Mouse (Mus musculus) MEL (cell line): ENCODE results near the gene Cbln3.

Experiments
- BHLHE40 ChIP-seq: IDR thresholded peaks from 2 replicates; pipeline ENCODE4 v1.6.1; 2012; ENCODE audit warnings: low read depth, mild to moderate bottlenecking, inconsistent platforms, low read length, improper control_type of control experiment, borderline replicate concordance
- CTCF ChIP-seq, 3 experiments: IDR thresholded peaks in 2 of 3; conservative IDR thresholded peaks in 1 of 3; 2 replicates each; pipeline ENCODE4 v1.5.1; 2011 to 2012; ENCODE audit warnings: low read length in 3 of 3, low read depth in 2 of 3, mild to moderate bottlenecking in 2 of 3, improper control_type of control experiment in 1 of 3, inconsistent platforms in 1 of 3, mixed read lengths in 1 of 3, moderate library complexity in 1 of 3; ENCODE audit not compliant: control insufficient read depth in 1 of 3, insufficient read depth in 1 of 3, poor library complexity in 1 of 3, severe bottlenecking in 1 of 3
- ELF1 ChIP-seq: IDR thresholded peaks from 2 replicates; pipeline ENCODE4 v1.6.1; 2014; ENCODE audit warnings: low read depth, mild to moderate bottlenecking, inconsistent platforms, low read length, improper control_type of control experiment, moderate library complexity
- GATA1 ChIP-seq: IDR thresholded peaks from 2 replicates; pipeline ENCODE4 v1.6.1; 2011; ENCODE audit warnings: low read depth, low read length, improper control_type of control experiment
- POLR2A ChIP-seq, 2 experiments: IDR thresholded peaks; 2 replicates each; pipeline ENCODE4 v1.6.1; 2011 to 2012; ENCODE audit warnings: low read length in 2 of 2, mild to moderate bottlenecking in 2 of 2, control low read depth in 1 of 2, improper control_type of control experiment in 1 of 2, low read depth in 1 of 2, moderate library complexity in 1 of 2; ENCODE audit not compliant: control insufficient read depth in 1 of 2, insufficient read depth in 1 of 2, poor library complexity in 1 of 2
- RCOR1 ChIP-seq: IDR thresholded peaks from 2 replicates; pipeline ENCODE4 v1.6.1; 2012; ENCODE audit warnings: low read depth, mild to moderate bottlenecking, inconsistent platforms, low read length, improper control_type of control experiment
- TAL1 ChIP-seq: IDR thresholded peaks from 2 replicates; pipeline ENCODE4 v1.6.1; 2012; ENCODE audit warnings: mild to moderate bottlenecking, inconsistent platforms, low read length, moderate library complexity, mixed read lengths
- TCF12 ChIP-seq: IDR thresholded peaks from 2 replicates; pipeline ENCODE4 v1.6.1; 2014; ENCODE audit warnings: low read depth, mild to moderate bottlenecking, inconsistent platforms, low read length, improper control_type of control experiment, moderate library complexity
- ZMIZ1 ChIP-seq: IDR thresholded peaks from 2 replicates; pipeline ENCODE4 v1.6.1; 2012; ENCODE audit warnings: low read depth, mild to moderate bottlenecking, inconsistent platforms, low read length, improper control_type of control experiment, moderate library complexity

- TF ChIP-seq GATA1 (no peak), CTCF (IDR thresholded peaks at IDR 0.05 in 2 of 3, conservative IDR thresholded peaks at IDR 0.05 in 1 of 3; ENCODE audit: control insufficient read depth in 1 of 3, insufficient read depth in 1 of 3, low read depth in 2 of 3, low read length in 3 of 3, poor library complexity in 1 of 3, severe bottlenecking in 1 of 3) (no peak), POLR2A (IDR thresholded peaks at IDR 0.05; ENCODE audit: control insufficient read depth in 1 of 2, insufficient read depth in 1 of 2, low read depth in 1 of 2, low read length in 2 of 2, poor library complexity in 1 of 2) (no peak), ZMIZ1 (no peak), TAL1 (no peak), BHLHE40 (no peak), RCOR1 (no peak), TCF12 (no peak), ELF1 (no peak)
Observed at GRCm38 (mm10) chr14:55868230-55869026, 15.8 kb downstream of the Cbln3 start.
